Mouse (Mus musculus) lung, embryonic 14.5 days (tissue): ENCODE results near the gene Paqr4. TPM values are rescaled to one million over a fixed set of nuclear protein-coding genes. Genes with fewer than 3 reads are reported as not detected.

Source experiments
- ATAC-seq: fragments of 200-750 bp; cut with Nextera tagmentation; 2 replicates; pipeline ENCODE4 v1.8.0; 2017; ENCODE audit warnings: mild to moderate bottlenecking, moderate TSS enrichment, moderate library complexity; ENCODE audit not compliant: insufficient read depth
- DNase-seq: peaks from one replicate; pipeline ENCODE4 v3.0.0-alpha.2; 2015
- H3K27ac ChIP-seq: fragments of 300-500 bp; sonication (generic); 2 replicates; pipeline ENCODE4 v1.5.1; 2014; ENCODE audit warnings: low read depth, mild to moderate bottlenecking, moderate library complexity
- H3K27me3 ChIP-seq: fragments of 300-500 bp; sonication (generic); 2 replicates; pipeline ENCODE4 v1.6.1; 2014; ENCODE audit warnings: low read length, control low read depth; ENCODE audit not compliant: insufficient read depth
- H3K36me3 ChIP-seq: fragments of 300-500 bp; sonication (generic); 2 replicates; pipeline ENCODE4 v1.6.1; 2014; ENCODE audit warnings: control low read depth; ENCODE audit not compliant: insufficient read depth
- H3K4me1 ChIP-seq: fragments of 300-500 bp; sonication (generic); 2 replicates; pipeline ENCODE4 v1.6.1; 2014; ENCODE audit warnings: antibody characterized with exemption, control low read depth; ENCODE audit not compliant: insufficient read depth
- H3K4me2 ChIP-seq: fragments of 300-500 bp; sonication (generic); 2 replicates; pipeline ENCODE4 v1.6.1; 2014; ENCODE audit warnings: mild to moderate bottlenecking
- H3K4me3 ChIP-seq: fragments of 300-500 bp; sonication (generic); 2 replicates; pipeline ENCODE4 v1.5.1; 2014; ENCODE audit warnings: low read depth, low read length
- H3K9ac ChIP-seq: fragments of 300-500 bp; sonication (generic); 2 replicates; pipeline ENCODE4 v1.6.1; 2014
- H3K9me3 ChIP-seq: fragments of 300-500 bp; sonication (generic); 2 replicates; pipeline ENCODE4 v1.6.1; 2016; ENCODE audit warnings: low read depth, low read length, control low read depth
- CTCF ChIP-seq: IDR thresholded peaks from 2 replicates; pipeline ENCODE4 v1.5.1; 2016; ENCODE audit warnings: antibody characterized with exemption, low read depth
- WGBS: fragments of 180-500 bp; shearing (Covaris S2); extraction: QIAGEN DNeasy Blood & Tissue Kit; methylation state at CpG from one replicate; pipeline ENCODE4 v1.1.7; 2014; 5-methylcytosine and 5-hydroxymethylcytosine counted together
- polyA plus RNA-seq: library from polyadenylated mRNA; unstranded; fragments of >200 nt; fragmentation: Nextera tagmentation; extraction: Ambion mirVana; gene quantifications from 2 replicates; pipeline ENCODE4 v1.2.1, GENCODE M21; 2014

Paqr4 gene
- polyA plus RNA-seq, 1 experiment from 2014 or later = 35.8 TPM

DNA sequence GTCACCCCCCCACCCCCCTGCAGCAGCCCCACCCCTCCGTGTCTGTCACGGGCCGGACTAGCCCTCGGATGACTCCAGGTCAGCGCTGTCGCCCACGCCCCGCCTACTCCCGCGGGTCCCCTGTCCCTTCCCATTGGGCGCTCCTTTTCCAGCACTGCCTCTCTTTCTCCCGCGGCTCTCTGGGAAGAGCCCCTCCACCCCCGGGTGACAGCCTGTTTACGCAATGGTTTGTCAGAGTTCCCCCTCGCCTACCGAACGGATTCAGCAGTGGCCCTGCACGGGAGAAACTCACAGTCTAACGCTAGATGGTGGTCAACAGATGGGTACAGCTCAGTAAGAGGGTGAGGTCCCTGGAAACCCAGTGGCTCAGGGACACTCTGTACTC, 13.9 kb downstream of the Paqr4 start:
- no peaks in the 10 kb centered on the region for H3K4me1 ChIP-seq
- H3K27ac ChIP-seq = peak overlapping the region; percentile 93
- H3K4me3 ChIP-seq = peak overlapping the region; percentile 77
- no peaks in the 10 kb centered on the region for H3K36me3 ChIP-seq
- no peaks in the 10 kb centered on the region for H3K27me3 ChIP-seq
- DNase-seq (peak; percentile 95), ATAC-seq (peak; percentile 94)
- H3K9me3 ChIP-seq = no peaks in the 10 kb centered on the region
- peak overlapping the region; percentile 71 for H3K4me2 ChIP-seq
- H3K9ac ChIP-seq = peak overlapping the region; percentile 74
- TF ChIP-seq CTCF = peak; percentile 46; the same call in 1 of the 2 replicates
- WGBS = 0% methylated on average over 12 of the region's 20 CpGs

DNA sequence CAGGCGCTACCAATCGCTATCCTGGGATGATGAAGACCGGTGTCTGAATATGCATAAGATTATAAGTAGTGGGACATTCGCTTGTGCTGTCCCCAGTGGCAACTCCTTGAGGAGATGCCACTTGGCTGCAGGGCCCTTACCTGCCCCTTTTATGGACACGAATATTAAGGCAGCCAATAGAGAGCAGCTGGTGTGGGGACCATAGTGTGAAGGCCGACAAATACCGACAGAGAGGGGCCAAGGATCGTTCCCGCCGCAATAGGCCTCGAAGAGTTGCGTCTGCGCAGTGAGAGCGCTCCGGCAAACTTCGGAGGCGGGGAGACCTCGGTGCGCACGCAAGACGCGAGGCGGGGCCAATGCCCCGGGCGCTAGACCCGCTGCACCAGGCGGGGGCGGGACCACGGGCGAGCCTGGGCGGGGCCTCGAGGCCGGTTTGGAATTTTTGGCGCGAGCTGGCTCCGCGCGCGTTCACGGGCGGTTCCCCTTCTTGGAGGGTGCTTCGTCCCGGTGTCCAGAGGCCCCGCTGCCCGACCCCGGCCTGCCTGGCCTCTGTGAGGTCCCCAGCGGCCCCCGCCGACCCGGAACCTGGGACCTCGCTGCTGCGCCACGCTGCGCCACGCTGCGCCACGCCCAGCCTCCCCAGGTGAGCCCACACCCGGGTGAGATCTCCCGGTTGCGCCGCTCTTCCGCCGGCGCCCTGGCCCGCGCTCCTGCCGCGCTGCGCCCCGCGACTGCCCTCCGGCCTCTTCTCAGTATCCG, 14.5 kb downstream of the Paqr4 start, which contains the start of gene Pkmyt1:
Pkmyt1 (plus strand) TSS at position 338 of the 759 bp plus-strand sequence.
- Histone ChIP-seq H3K9me3 (no peaks in the 10 kb centered on the region), H3K4me1 (no peaks in the 10 kb centered on the region), H3K4me2 (peak within 1 kb of the TSS; percentile 71), H3K36me3 (no peaks in the 10 kb centered on the region), H3K27me3 (no peaks in the 10 kb centered on the region), H3K4me3 (peak within 1 kb of the TSS; percentile 77), H3K27ac (peak within 1 kb of the TSS; percentile 93), H3K9ac (peak within 1 kb of the TSS; percentile 74)
- 1% methylated on average over 71 of the region's 73 CpGs for WGBS
- DNase-seq (peak; percentile 99), ATAC-seq (peak; percentile 93)
- TF ChIP-seq CTCF = no peak

DNA sequence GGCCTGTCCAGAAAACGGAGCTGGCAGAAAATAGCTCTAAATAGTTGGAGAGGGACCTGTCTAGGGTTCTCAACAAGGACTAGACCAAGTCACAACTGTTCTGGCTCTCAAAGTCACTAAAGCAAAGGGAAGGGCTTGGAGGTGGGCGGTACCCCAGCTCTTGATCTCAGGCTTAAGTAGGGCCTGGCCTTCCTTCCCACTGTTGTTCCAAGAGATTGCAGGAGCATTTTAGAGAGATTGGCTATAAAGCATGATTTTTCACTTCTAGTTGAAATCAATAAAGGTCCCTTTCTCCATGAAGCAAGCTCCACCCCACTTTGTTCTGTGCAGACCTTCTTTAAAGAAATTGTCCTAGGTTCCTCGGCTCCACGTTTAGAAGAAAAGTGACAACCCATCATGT, 15.2 kb downstream of the Paqr4 start:
- Histone ChIP-seq H3K4me2 (peak overlapping the region; percentile 71), H3K9ac (peak overlapping the region; percentile 60), H3K27ac (peak overlapping the region; percentile 83), H3K4me3 (peak overlapping the region; percentile 77), H3K9me3 (no peaks in the 10 kb centered on the region), H3K27me3 (no peaks in the 10 kb centered on the region), H3K36me3 (no peaks in the 10 kb centered on the region), H3K4me1 (no peaks in the 10 kb centered on the region)
- no peak for TF ChIP-seq CTCF
- 53% methylated on average over 4 of the region's 4 CpGs for WGBS
- peak; percentile 17 for DNase-seq
- no peak for ATAC-seq

DNA sequence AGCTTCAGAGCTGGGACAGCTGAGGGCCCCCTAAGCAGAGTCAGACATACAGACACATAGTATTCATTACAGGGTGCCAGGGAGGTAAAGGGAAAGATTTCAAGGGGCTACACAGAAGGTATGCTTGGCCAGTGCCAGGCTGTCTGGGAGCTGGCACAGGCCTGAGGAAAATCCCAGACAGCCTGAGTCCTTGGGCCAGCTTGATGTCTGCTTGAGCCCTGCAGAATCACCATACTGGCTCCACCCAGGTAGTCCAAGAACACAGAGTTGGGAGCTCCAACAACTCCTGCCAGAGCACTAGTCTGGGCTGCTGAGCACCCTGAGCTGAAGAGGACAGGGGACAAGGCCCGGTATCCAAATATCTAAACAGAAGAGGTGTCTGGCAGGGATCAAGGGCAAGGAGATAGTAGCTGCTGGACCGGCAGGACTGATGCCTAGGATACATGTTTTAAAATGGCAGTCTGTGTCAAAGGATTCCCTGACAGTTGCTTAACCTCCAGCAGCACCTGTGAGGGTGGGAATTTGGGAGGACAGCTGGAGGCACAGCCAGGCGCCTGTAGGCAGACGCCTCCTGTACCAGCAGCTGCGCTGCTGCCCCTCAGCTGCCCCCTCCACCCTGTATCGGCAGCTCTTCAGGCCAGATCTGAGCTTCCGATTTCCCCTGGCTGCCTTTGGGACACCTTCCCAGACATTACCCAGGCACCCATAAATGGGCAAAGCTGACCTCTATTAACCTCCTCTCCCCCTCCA, 18.1 kb downstream of the Paqr4 start, which contains the start of gene 1520401A03Rik:
1520401A03Rik (minus strand) TSS at position 408 of the 750 bp plus-strand sequence.
- Histone ChIP-seq H3K9me3 (no peaks in the 10 kb centered on the region), H3K9ac (no peak within 1 kb of the TSS), H3K4me2 (no peak within 1 kb of the TSS), H3K36me3 (no peaks in the 10 kb centered on the region), H3K4me1 (no peaks in the 10 kb centered on the region), H3K27ac (no peak within 1 kb of the TSS), H3K27me3 (no peaks in the 10 kb centered on the region), H3K4me3 (no peak within 1 kb of the TSS)
- ATAC-seq (no peak), DNase-seq (no peak)
- WGBS = 39% methylated on average over 7 of the region's 7 CpGs
- TF ChIP-seq CTCF = no peak

DNA sequence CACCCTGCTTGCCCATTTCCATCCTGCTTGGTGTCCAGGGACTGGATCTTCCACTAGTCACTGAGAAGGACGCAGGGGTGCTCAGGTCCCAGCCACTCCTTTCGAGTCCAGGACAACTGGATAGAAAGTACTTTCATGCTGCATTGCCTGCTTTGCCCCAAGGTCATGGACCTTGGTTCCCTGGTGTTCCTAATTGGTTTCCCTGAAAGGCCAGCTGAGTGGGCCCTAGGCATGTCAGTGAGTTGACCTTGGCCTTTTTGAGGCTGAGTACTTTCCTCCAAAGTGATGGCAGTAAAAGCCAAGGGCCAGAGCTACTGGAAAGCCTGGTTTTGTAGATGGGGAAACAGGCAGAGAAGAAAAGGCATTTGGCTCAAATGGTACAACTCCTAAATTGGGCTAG, 18.8 kb downstream of the Paqr4 start:
- 78% methylated on average over 2 of the region's 2 CpGs for WGBS
- H3K27me3 ChIP-seq = no peaks in the 10 kb centered on the region
- H3K4me1 ChIP-seq = no peaks in the 10 kb centered on the region
- H3K9me3 ChIP-seq = no peaks in the 10 kb centered on the region
- TF ChIP-seq CTCF = no peak
- ATAC-seq = no peak
- no peak for DNase-seq
- no peak overlapping the region for H3K4me2 ChIP-seq
- no peaks in the 10 kb centered on the region for H3K36me3 ChIP-seq
- no peak overlapping the region for H3K9ac ChIP-seq
- H3K4me3 ChIP-seq = no peak overlapping the region
- no peak overlapping the region for H3K27ac ChIP-seq

DNA sequence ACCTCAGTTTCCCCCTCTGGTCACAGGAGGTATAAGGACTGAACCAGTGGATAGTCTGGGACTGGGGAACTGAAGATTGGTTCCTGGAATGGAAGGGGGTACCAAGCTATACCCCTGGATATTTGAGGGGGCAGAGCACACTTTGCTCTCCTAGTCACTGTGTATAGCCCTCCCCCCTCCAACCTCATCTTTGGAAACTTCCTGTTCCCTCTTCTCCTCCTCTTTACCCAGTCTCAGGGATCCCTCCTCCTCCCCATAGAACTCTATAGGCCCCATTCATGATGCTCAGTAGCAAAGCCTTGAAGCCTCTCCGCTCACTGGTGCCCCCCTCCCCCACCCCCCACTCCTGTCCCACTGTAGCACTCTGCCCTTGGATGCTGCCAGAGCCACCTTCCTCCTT, 21.2 kb downstream of the Paqr4 start:
- ATAC-seq (no peak), DNase-seq (no peak)
- Histone ChIP-seq H3K9ac (no peak overlapping the region), H3K27ac (no peak overlapping the region), H3K4me1 (no peaks in the 10 kb centered on the region), H3K4me3 (no peak overlapping the region), H3K9me3 (no peaks in the 10 kb centered on the region), H3K36me3 (no peaks in the 10 kb centered on the region), H3K4me2 (no peak overlapping the region), H3K27me3 (no peaks in the 10 kb centered on the region)
- no peak for TF ChIP-seq CTCF
- WGBS = 25% methylated on average over 1 of the region's 1 CpGs

DNA sequence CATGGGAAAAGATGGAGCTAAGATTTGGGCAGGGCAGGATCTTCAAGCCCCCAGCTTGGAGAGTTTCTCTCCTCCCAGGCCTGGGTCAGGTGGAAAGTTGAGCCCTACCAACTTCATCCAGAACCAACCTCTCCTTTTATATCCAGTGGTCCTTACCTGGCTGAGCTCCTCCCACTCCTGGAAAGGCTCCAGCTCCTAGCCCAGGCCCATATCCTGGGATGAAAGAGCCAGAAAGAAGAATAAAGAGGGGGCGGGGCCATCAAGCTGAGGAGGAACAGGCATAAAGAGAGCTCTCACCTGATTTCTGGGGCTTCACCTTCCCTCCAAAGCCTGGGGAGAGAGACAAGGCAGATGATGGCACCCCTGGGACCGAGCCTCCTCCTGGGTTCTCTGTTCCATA, 23.7 kb downstream of the Paqr4 start:
- H3K4me3 ChIP-seq = no peak overlapping the region
- no peak overlapping the region for H3K9ac ChIP-seq
- ATAC-seq (peak; percentile 42; the same call in 1 of the 2 replicates), DNase-seq (peak; percentile 64)
- H3K4me1 ChIP-seq = no peaks in the 10 kb centered on the region
- no peak overlapping the region for H3K27ac ChIP-seq
- H3K27me3 ChIP-seq = no peaks in the 10 kb centered on the region
- H3K9me3 ChIP-seq = no peaks in the 10 kb centered on the region
- TF ChIP-seq CTCF = no peak
- WGBS = 51% methylated on average over 2 of the region's 2 CpGs
- H3K4me2 ChIP-seq = no peak overlapping the region
- no peaks in the 10 kb centered on the region for H3K36me3 ChIP-seq
